8 mouse cellular contexts compared by ENCODE assay signal in genomic region chr2:103872277-103872636, GRCm38 (mm10).
DNase-seq lines count a peak whose midpoint lies in the region; ATAC-seq lines count a peak whose summit lies in the region.

No protein-coding gene starts in this region.

- H3K36me3 ChIP-seq in liver, embryonic 11.5 days (ENCODE audit: control insufficient read depth, insufficient read depth, low read length) = no peaks in the 10 kb centered on the region
- H3K36me3 ChIP-seq in forebrain, embryonic 16.5 days (ENCODE audit: control insufficient read depth, insufficient read depth) = no peaks in the 10 kb centered on the region
- H3K36me3 ChIP-seq in midbrain, embryonic 13.5 days = no peaks in the 10 kb centered on the region

- ATAC-seq in liver, embryonic 11.5 days (replicated peaks; ENCODE audit: low FRiP score) = peak; percentile 26
- peak; percentile 23; the same call in 1 of the 2 replicates for ATAC-seq in forebrain, embryonic 16.5 days
- peak; percentile 66; the same call in 1 of the 2 replicates for ATAC-seq in midbrain, embryonic 13.5 days
- no peak for ATAC-seq in granulocyte monocyte progenitor cell, adult 5-6 weeks (replicated peaks; ENCODE audit: poor library complexity, severe bottlenecking)

- H3K27ac ChIP-seq in liver, embryonic 11.5 days (ENCODE audit: low read depth, low read length) = no peak overlapping the region
- no peak overlapping the region for H3K27ac ChIP-seq in forebrain, embryonic 16.5 days (ENCODE audit: low read length)
- peak overlapping the region; percentile 51; the same call in 1 of the 2 replicates for H3K27ac ChIP-seq in midbrain, embryonic 13.5 days

- H3K9me3 ChIP-seq in liver, embryonic 11.5 days (ENCODE audit: control insufficient read depth, low read length) = no peaks in the 10 kb centered on the region
- H3K9me3 ChIP-seq in forebrain, embryonic 16.5 days (ENCODE audit: control insufficient read depth, low read length) = no peaks in the 10 kb centered on the region
- H3K9me3 ChIP-seq in midbrain, embryonic 13.5 days = no peaks in the 10 kb centered on the region

- no peak overlapping the region for H3K4me2 ChIP-seq in liver, embryonic 11.5 days
- 0 out of 2 replicates have a peak overlapping the region, but pooled peaks have one; percentile 6 for H3K4me2 ChIP-seq in forebrain, embryonic 16.5 days (ENCODE audit: low read length)
- H3K4me2 ChIP-seq in midbrain, embryonic 13.5 days (replicated peaks) = no peak overlapping the region

- no peak overlapping the region for H3K9ac ChIP-seq in liver, embryonic 11.5 days (ENCODE audit: low read depth, low read length)
- no peak overlapping the region for H3K9ac ChIP-seq in forebrain, embryonic 16.5 days (replicated peaks; ENCODE audit: low read depth, low read length)
- H3K9ac ChIP-seq in midbrain, embryonic 13.5 days (replicated peaks) = no peak overlapping the region

- WGBS in liver, embryonic 11.5 days = 59% methylated on average over 3 of the region's 3 CpGs
- WGBS in forebrain, embryonic 16.5 days = 52% methylated on average over 3 of the region's 3 CpGs
- 63% methylated on average over 3 of the region's 3 CpGs for WGBS in midbrain, embryonic 13.5 days

- DNase-seq in liver, embryonic 11.5 days (ENCODE audit: low spot score) = no peak
- DNase-seq in liver = no peak
- peak; percentile 34 for DNase-seq in c-Kit-positive CD71-positive TER-119-positive erythroid progenitor cells, embryonic 14.5 days (ENCODE audit: low spot score)
- DNase-seq in right cerebral cortex, postnatal 36 days (ENCODE audit: low spot score in 2 of 2) = no peak
- no peak for DNase-seq in layer of hippocampus, adult 18-20 months (ENCODE audit: low spot score in 2 of 2)

- H3K4me1 ChIP-seq in liver, embryonic 11.5 days (replicated peaks; ENCODE audit: control insufficient read depth, insufficient read depth, low read length) = peaks cover 21% of the 10 kb centered on the region
- H3K4me1 ChIP-seq in forebrain, embryonic 16.5 days (replicated peaks; ENCODE audit: control insufficient read depth, insufficient read depth, low read length) = peaks cover 8% of the 10 kb centered on the region
- H3K4me1 ChIP-seq in midbrain, embryonic 13.5 days (replicated peaks) = peaks cover 4% of the 10 kb centered on the region; the same call in 1 of the 2 replicates

- no peaks in the 10 kb centered on the region for H3K27me3 ChIP-seq in liver, embryonic 11.5 days (replicated peaks; ENCODE audit: control insufficient read depth, insufficient read depth, low read length)
- H3K27me3 ChIP-seq in forebrain, embryonic 16.5 days (replicated peaks; ENCODE audit: control insufficient read depth, insufficient read depth, low read length) = no peaks in the 10 kb centered on the region
- no peaks in the 10 kb centered on the region for H3K27me3 ChIP-seq in midbrain, embryonic 13.5 days

- no peak overlapping the region for H3K4me3 ChIP-seq in liver, embryonic 11.5 days (ENCODE audit: low read depth, low read length)
- H3K4me3 ChIP-seq in forebrain, embryonic 16.5 days (replicated peaks; ENCODE audit: low read length) = no peak overlapping the region
- no peak overlapping the region for H3K4me3 ChIP-seq in midbrain, embryonic 13.5 days (replicated peaks)
